Mouse (Mus musculus) right cerebral cortex, adult 18-20 months (tissue): ENCODE data around the gene Defb26.

Experiments used
- DNase-seq: peaks from one replicate; pipeline ENCODE4 v3.0.0; 2022; ENCODE audit warnings: mixed read lengths

The Defb26 gene

GRCm38 (mm10) chr2:152511592-152511991 lies at the start of gene Defb26:
Defb26 (minus strand) TSS chr2:152511692.
- no peak for DNase-seq

DNA sequence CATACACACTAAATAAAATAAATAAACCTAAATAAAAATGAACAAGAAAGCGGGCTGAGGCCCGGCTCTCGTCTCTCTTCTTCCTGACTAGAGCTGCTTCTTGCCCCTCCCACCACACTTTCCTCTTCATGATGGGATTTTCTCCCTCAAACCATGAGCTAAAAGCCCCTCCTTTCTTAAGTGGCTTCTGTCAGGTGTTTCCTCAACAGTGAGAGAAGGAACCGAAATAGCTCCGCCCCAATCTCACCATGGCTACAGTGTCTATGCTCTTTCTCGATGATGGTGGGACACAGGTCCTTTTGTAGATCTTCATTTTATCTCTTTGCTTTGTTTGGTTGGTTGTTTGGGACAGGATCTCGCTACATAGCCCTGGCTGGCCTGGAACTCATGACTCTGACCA lies 45.2 kb upstream of the Defb26 start:
- no peak for DNase-seq

GRCm38 (mm10) chr2:152553774-152554423 lies 42.4 kb upstream of the Defb26 start:
- peak; percentile 66 for DNase-seq

- no peak for DNase-seq
Observed at GRCm38 (mm10) chr2:152548124-152548523, 36.6 kb upstream of the Defb26 start.

DNA sequence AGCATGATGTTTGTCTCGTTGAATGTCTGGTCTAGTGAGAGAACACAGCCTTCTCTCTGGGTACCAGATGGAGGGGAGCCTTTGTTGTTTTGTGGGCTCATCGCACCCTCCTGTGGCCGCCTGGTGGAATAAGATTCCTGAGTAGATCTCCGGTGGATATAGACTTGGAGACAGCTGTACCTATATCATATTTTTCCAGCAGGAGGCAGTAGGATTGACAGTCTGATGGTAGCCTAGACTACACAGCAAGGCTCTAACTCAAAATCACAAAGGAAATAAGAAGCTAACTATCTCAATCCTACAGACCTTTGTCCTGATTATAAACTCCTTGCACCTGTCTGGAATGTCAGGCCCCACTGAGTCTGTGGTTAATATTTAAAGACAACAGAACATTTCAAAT lies 33.2 kb upstream of the Defb26 start:
- DNase-seq, result peak; percentile 67

DNA sequence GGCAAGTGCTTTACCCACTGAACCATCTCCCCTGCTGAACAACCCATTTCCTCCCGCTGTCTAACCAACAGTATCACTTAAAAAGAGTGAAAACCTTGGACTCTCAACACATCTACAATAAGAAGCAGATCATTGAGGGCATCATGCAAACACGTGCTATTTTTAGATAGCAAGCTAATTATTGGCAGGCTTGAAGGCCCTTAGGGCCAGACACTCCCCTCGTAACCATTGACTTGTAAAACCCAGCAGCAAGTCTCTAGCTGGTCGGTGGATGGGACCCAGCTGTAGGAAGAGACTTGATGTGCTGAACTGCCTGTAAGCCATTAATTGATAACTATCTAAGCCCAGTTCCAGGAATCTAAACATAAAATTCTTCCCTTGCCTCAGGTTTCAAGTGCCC lies 32.0 kb upstream of the Defb26 start:
- no peak for DNase-seq

- DNase-seq, result no peak
Observed at GRCm38 (mm10) chr2:152542897-152543296, 31.4 kb upstream of the Defb26 start.

GRCm38 (mm10) chr2:152541979-152542378 lies 30.5 kb upstream of the Defb26 start:
- DNase-seq, result no peak

DNA sequence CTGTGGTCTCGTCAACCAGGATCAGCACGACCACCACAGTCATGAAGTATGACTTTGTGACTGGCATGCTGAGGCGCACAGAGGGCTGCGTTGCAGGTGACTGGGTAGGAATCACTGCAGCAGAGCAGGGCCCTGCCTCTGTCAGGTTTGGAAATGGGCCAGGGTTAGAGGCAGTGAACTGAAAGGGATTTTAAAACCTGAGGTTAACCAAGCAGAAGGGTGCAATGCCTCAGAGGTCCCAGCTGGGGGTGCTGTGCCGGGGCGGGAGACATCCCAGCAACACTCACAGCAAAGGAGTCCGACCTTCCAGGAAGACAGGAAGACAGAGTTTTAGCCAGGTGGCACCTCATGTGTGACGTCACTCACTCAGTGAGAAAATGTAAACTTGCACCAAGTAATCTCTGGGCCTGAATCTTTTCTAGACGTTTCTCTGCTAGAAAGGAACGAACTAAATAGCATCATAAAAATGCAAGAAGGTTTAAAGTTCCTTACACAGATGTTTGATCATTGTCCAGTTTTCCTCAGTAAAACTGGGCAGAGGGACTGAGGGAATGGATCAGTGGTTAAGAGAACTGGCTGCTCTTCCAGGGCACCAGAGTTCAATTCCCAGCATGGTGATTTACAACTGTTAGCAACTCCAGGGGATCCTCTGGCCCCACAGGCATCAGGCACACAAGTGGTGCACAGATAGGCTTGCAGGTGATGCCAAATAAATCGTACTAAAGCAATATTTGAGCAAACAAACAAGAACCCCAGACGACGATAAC lies 28.6 kb upstream of the Defb26 start, which contains the start of gene Defb29:
Defb29 (minus strand) TSS at position 155 of the 767 bp plus-strand sequence.
- DNase-seq, result no peak

- DNase-seq, result no peak
Observed at GRCm38 (mm10) chr2:152517981-152518380, 6.5 kb upstream of the Defb26 start, which contains the start of gene Defb28. Defb28 (plus strand) TSS chr2:152518255.

DNA sequence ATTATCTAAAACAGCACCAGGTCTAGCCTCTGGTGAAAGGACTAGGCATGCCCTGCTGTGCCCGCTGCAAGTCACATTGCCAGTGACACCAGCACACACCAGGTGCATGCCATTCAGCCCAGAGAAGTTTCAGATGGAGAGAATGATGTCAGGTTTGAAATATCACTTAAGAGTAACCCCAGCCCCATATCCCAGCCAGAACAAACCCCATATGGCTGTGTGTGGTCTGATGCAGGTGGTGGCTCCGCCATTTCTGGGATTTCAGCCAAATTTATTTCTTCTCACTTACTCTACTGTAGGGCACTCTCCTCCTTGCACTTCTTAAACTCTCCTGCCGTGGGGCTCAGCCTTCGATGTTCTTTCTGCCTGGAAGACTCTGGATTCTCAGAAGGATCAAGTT lies 4.6 kb upstream of the Defb26 start:
- DNase-seq, result no peak

GRCm38 (mm10) chr2:152503950-152504349 lies 7.5 kb downstream of the Defb26 start:
- no peak for DNase-seq

DNA sequence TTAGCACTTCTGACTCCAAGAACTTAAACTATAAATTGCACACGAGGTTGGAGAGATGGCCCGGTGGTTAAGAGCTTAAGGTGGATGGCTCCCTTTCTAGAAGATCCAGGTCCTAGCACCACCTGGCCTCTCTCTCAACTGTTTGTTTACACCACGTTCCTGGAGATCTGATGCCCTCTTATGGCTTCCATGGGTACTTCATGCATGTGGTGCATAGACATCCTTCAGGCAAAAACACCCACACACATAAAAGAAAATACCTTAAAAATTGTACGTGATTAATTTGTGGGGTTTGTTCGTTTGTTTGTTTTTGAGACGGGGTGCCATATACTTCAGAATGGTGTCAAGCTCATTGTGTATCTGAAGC lies 10.6 kb downstream of the Defb26 start:
- DNase-seq, result no peak

GRCm38 (mm10) chr2:152500204-152500862 lies 11.2 kb downstream of the Defb26 start:
- DNase-seq, result no peak

DNA sequence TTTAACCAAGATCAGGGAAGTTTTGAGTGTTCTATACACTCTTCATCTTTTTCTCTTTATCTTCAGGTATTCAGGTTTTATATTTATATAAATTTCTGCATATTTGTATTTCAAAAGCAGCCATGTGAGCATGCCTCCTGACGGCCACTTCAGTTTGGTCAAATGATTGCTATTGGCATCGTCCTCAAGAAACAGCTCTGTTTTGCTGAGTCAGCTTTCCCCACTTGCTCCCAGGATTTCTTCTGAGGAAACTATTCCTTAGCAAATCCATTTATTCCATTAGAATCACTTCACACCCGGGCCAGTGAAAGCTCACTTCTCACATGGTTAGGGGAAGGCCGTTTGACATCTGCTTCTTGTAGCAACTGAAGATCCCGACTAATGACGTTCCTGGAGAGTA lies 13.5 kb downstream of the Defb26 start:
- DNase-seq, result no peak

- no peak for DNase-seq
Observed at GRCm38 (mm10) chr2:152493151-152493550, 18.3 kb downstream of the Defb26 start.

- no peak for DNase-seq
Observed at GRCm38 (mm10) chr2:152490038-152490437, 21.5 kb downstream of the Defb26 start, which contains the start of gene Defb22. Defb22 (minus strand) TSS chr2:152490138.

GRCm38 (mm10) chr2:152487024-152487423 lies 24.5 kb downstream of the Defb26 start:
- no peak for DNase-seq

- DNase-seq, result no peak
Observed at GRCm38 (mm10) chr2:152481726-152482125, 29.8 kb downstream of the Defb26 start.

- DNase-seq, result no peak
Observed at GRCm38 (mm10) chr2:152480881-152481280, 30.6 kb downstream of the Defb26 start.

DNA sequence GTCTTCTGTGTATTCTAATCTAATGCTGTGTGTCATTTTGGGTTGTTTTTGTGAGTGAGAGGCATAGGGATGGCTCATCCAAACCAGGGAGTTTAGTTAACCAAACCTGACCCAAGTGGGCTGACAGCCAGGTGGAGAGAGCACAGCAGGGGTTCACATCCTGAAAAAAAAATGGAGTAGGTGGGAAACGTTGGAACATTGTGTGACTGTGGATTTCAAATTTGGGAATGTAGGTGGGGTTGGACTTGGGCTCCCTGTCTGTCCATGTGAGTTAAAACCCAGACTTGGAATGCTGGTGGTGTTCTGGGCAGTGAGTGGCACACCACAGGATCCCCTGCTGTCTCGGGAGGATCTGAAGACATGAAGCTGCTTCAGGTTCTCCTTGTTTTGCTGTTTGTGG lies 34.7 kb downstream of the Defb26 start, which contains the start of gene Defb20:
Defb20 (plus strand) TSS at position 301 of the 400 bp plus-strand sequence.
- DNase-seq, result no peak

- DNase-seq, result no peak
Observed at GRCm38 (mm10) chr2:152472434-152472833, 39.1 kb downstream of the Defb26 start.

DNA sequence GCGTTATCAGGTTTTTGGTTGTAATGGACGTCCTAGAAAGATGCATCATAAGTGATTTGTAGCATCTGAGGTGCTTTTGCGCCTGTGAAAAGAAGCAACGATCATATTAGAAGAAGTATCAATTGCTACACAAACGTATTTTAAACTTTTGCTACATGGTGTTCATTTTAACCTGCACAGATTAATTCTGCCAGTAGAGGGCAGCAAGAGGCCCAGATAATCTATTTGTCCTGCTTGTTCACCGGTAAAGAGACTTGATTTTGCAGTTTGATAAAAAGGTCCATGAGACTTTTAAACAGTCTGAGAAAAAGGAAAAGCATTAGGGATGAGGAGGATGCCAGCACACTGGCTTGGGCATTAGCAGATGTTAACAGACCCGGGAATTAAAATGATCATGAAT lies 40.5 kb downstream of the Defb26 start:
- peak; percentile 52 for DNase-seq
